In genomic region chr9:50500467-50500973, GRCm38 (mm10) we compare ENCODE assay signal across 9 mouse cellular contexts. TPM values are rescaled to one million over a fixed set of nuclear protein-coding genes. Genes with fewer than 3 reads are reported as not detected.
DNase-seq lines count a peak whose midpoint lies in the region; ATAC-seq and TF ChIP-seq lines count a peak whose summit lies in the region.
"Had no signal": no experiment of that assay in that cellular context is flagged by ENCODE, and none has a peak within 500 bp of the region (broad histone marks: within the 10 kb centered on the region; RNA-seq: fewer than 3 reads in every experiment).

No protein-coding gene starts in this region.

- no peak overlapping the region for H3K9ac ChIP-seq in ES-Bruce4 (ENCODE audit: low read depth, poor library complexity, severe bottlenecking)
- peak overlapping the region; percentile 18 for H3K9ac ChIP-seq in forebrain, postnatal 0 days
- no peak overlapping the region for H3K9ac ChIP-seq in liver, embryonic 16.5 days (ENCODE audit: low read depth, low read length)

- 72% methylated on average over 15 of the region's 15 CpGs for WGBS in forebrain, postnatal 0 days
- WGBS in liver, embryonic 16.5 days (ENCODE audit: insufficient replicate concordance), result 48% methylated on average over 15 of the region's 15 CpGs

- H3K27ac ChIP-seq in ES-Bruce4 (ENCODE audit: insufficient read depth, low read length), result no peak overlapping the region
- no peak overlapping the region for H3K27ac ChIP-seq in forebrain, postnatal 0 days (ENCODE audit: low read depth, low read length)
- H3K27ac ChIP-seq in liver, embryonic 16.5 days (ENCODE audit: low read length), result no peak overlapping the region

- peak overlapping the region; percentile 42; the same call in 1 of the 2 replicates for H3K4me3 ChIP-seq in ES-Bruce4 (ENCODE audit: low read depth, low read length)
- H3K4me3 ChIP-seq in forebrain, postnatal 0 days (ENCODE audit: low read depth, low read length), result peak overlapping the region; percentile 25
- peak overlapping the region; percentile 49 for H3K4me3 ChIP-seq in liver, embryonic 16.5 days (ENCODE audit: low read depth, low read length)

- TF ChIP-seq CTCF in ES-Bruce4 (IDR thresholded peaks at IDR 0.05; ENCODE audit: low read depth, low read length), result no peak
- TF ChIP-seq CTCF in forebrain, postnatal 0 days (IDR thresholded peaks at IDR 0.05; ENCODE audit: low read depth), result no peak

- H3K9me3 ChIP-seq in ES-Bruce4 (replicated peaks; ENCODE audit: control insufficient read depth, insufficient read depth, low read length, poor library complexity, severe bottlenecking), result no peaks in the 10 kb centered on the region
- H3K9me3 ChIP-seq in forebrain, postnatal 0 days (ENCODE audit: low read length), result no peaks in the 10 kb centered on the region
- no peaks in the 10 kb centered on the region for H3K9me3 ChIP-seq in liver, embryonic 16.5 days (replicated peaks; ENCODE audit: control insufficient read depth, low read length)

- intact Hi-C loops in heart, postnatal 36 days (cut with DNase I), result no loop called here

- DNase-seq in heart, adult 11 months, result peak; percentile 57
- DNase-seq in heart, postnatal 36 days, result no peak
- DNase-seq in forebrain, postnatal 0 days, result no peak
- DNase-seq in natural killer cell, adult 2 months (ENCODE audit: low spot score in 2 of 2), result no peak
- DNase-seq in kidney, adult 9 months, result no peak
- DNase-seq in gastrocnemius, postnatal 4 days (ENCODE audit: low spot score in 2 of 2), result no peak

- TF ChIP-seq EP300 in ES-Bruce4 (IDR thresholded peaks at IDR 0.05; ENCODE audit: insufficient read depth, low read depth, low read length), result no peak

- peak overlapping the region; percentile 37 for H3K4me2 ChIP-seq in forebrain, postnatal 0 days (ENCODE audit: low read depth)
- peak overlapping the region; percentile 55 for H3K4me2 ChIP-seq in liver, embryonic 16.5 days (ENCODE audit: low read depth, low read length)

- no peak for ATAC-seq in forebrain, postnatal 0 days
- ATAC-seq in liver, embryonic 16.5 days (ENCODE audit: low read depth), result no peak

- no peak for TF ChIP-seq POLR2A in ES-Bruce4 (IDR thresholded peaks at IDR 0.05; ENCODE audit: insufficient read depth, low read length)

- H3K27me3 ChIP-seq in ES-Bruce4 (ENCODE audit: control insufficient read depth, insufficient read depth, low read length, poor library complexity, severe bottlenecking), result no peaks in the 10 kb centered on the region
- H3K27me3 ChIP-seq in forebrain, postnatal 0 days (ENCODE audit: insufficient read depth, low read length), result no peaks in the 10 kb centered on the region
- no peaks in the 10 kb centered on the region for H3K27me3 ChIP-seq in liver, embryonic 16.5 days (ENCODE audit: control insufficient read depth, insufficient read depth, low read depth, low read length)

- H3K36me3 ChIP-seq in ES-Bruce4 (ENCODE audit: control insufficient read depth, insufficient read depth, low read length, poor library complexity, severe bottlenecking), result no peaks in the 10 kb centered on the region
- H3K36me3 ChIP-seq in forebrain, postnatal 0 days (ENCODE audit: insufficient read depth), result no peaks in the 10 kb centered on the region
- H3K36me3 ChIP-seq in liver, embryonic 16.5 days (ENCODE audit: control insufficient read depth, insufficient read depth), result no peaks in the 10 kb centered on the region

- H3K4me1 ChIP-seq in ES-Bruce4 (ENCODE audit: control insufficient read depth, insufficient read depth, low read length), result peaks cover 2% of the 10 kb centered on the region
- no peaks in the 10 kb centered on the region for H3K4me1 ChIP-seq in forebrain, postnatal 0 days (ENCODE audit: insufficient read depth)
- H3K4me1 ChIP-seq in liver, embryonic 16.5 days (ENCODE audit: control insufficient read depth, low read depth, low read length), result peaks cover 5% of the 10 kb centered on the region

RNA-seq across cellular contexts. Expression of gene Plet1, which starts 6.2 kb away (rescaled TPM):
- 1 to 10 TPM in 1 of 2 experiments, under 1 TPM in 1; 0.95 to 1.7 TPM for total RNA-seq in heart, postnatal 36 days (2021)
- polyA plus RNA-seq in ES-Bruce4 (2011; ENCODE audit: insufficient read depth, insufficient read length, low read depth, missing spikeins), result 22.7 and 30.9 TPM in 2 replicates
- not detected in 2 replicates for total RNA-seq in forebrain, postnatal 0 days (2014; rRNA removed)
- polyA plus RNA-seq in forebrain, postnatal 0 days (2015; fragmentation: Nextera tagmentation; extraction: Ambion mirVana), result 0.11 and 0.34 TPM in 2 replicates
- polyA plus RNA-seq in liver, embryonic 16.5 days (2015; fragmentation: Nextera tagmentation; extraction: Ambion mirVana), result 0.27 and 0.51 TPM in 2 replicates
- not detected for total RNA-seq in gastrocnemius, postnatal 4 days (2021)
- total RNA-seq: hematopoietic stem cell, adult 5-6 weeks had no signal

RNA-seq across cellular contexts. Expression of gene Pts, which starts 28.0 kb away (rescaled TPM):
- 10 to 100 TPM; 26.0 to 31.2 TPM for total RNA-seq in heart, postnatal 36 days (2021)
- polyA plus RNA-seq in ES-Bruce4 (2011; ENCODE audit: insufficient read depth, insufficient read length, low read depth, missing spikeins), result 34.3 and 34.4 TPM in 2 replicates
- total RNA-seq in forebrain, postnatal 0 days (2014; rRNA removed), result 83.7 and 102 TPM in 2 replicates
- 101 and 112 TPM in 2 replicates for polyA plus RNA-seq in forebrain, postnatal 0 days (2015; fragmentation: Nextera tagmentation; extraction: Ambion mirVana)
- polyA plus RNA-seq in liver, embryonic 16.5 days (2015; fragmentation: Nextera tagmentation; extraction: Ambion mirVana), result 30.1 and 30.5 TPM in 2 replicates
- total RNA-seq in gastrocnemius, postnatal 4 days (2021), result 10 to 100 TPM; 21.0 to 24.0 TPM

RNA-seq across cellular contexts. Expression of gene Il18, which starts 54.1 kb away (rescaled TPM):
- total RNA-seq in heart, postnatal 36 days (2021), result 1 to 10 TPM in 1 of 2 experiments, under 1 TPM in 1; 0.84 to 1.8 TPM
- polyA plus RNA-seq in ES-Bruce4 (2011; ENCODE audit: insufficient read depth, insufficient read length, low read depth, missing spikeins), result 1.2 and 2.1 TPM in 2 replicates
- 17.4 and 22.9 TPM in 2 replicates for total RNA-seq in forebrain, postnatal 0 days (2014; rRNA removed)
- polyA plus RNA-seq in forebrain, postnatal 0 days (2015; fragmentation: Nextera tagmentation; extraction: Ambion mirVana), result 28.3 and 34.3 TPM in 2 replicates
- polyA plus RNA-seq in liver, embryonic 16.5 days (2015; fragmentation: Nextera tagmentation; extraction: Ambion mirVana), result 12.0 and 13.3 TPM in 2 replicates
- 1 to 10 TPM in 1 of 2 experiments, under 1 TPM in 1; 0.34 to 1.1 TPM for total RNA-seq in gastrocnemius, postnatal 4 days (2021)

RNA-seq across cellular contexts. Expression of gene Bco2, which starts 54.5 kb away (rescaled TPM):
- under 1 TPM; 0.42 to 0.49 TPM for total RNA-seq in heart, postnatal 36 days (2021)
- not detected in 2 replicates for polyA plus RNA-seq in ES-Bruce4 (2011; ENCODE audit: insufficient read depth, insufficient read length, low read depth, missing spikeins)
- 0.76 and 0.92 TPM in 2 replicates for total RNA-seq in forebrain, postnatal 0 days (2014; rRNA removed)
- 0.65 and 0.80 TPM in 2 replicates for polyA plus RNA-seq in forebrain, postnatal 0 days (2015; fragmentation: Nextera tagmentation; extraction: Ambion mirVana)
- polyA plus RNA-seq in liver, embryonic 16.5 days (2015; fragmentation: Nextera tagmentation; extraction: Ambion mirVana), result 0.50 and 0.87 TPM in 2 replicates
- under 1 TPM; 0.13 to 0.17 TPM for total RNA-seq in gastrocnemius, postnatal 4 days (2021)
